Mouse (Mus musculus) MEL (cell line): Measurements from ENCODE around the gene Clic4. TPM values are rescaled to one million over a fixed set of nuclear protein-coding genes. Genes with fewer than 3 reads are reported as not detected.

ENCODE experiments used
- DNase-seq: peaks from one replicate; pipeline ENCODE4 v3.0.0; 2011; ENCODE audit warnings: low read depth, low spot score
- H3K27ac ChIP-seq: 2 replicates; pipeline ENCODE4 v1.5.1; 2012; ENCODE audit warnings: low read depth, mild to moderate bottlenecking, control low read depth, low read length, moderate library complexity; ENCODE audit not compliant: control insufficient read depth
- H3K27me3 ChIP-seq, 2 experiments: fragments of 150-350 bp in 1 of 2; sonication (generic) in 1 of 2; 2 replicates each; pipeline ENCODE4 v1.6.1; 2012; ENCODE audit warnings: low read length in 2 of 2, mild to moderate bottlenecking in 2 of 2, improper control_type of control experiment in 1 of 2, moderate library complexity in 1 of 2; ENCODE audit not compliant: insufficient read depth in 2 of 2, control insufficient read depth in 1 of 2
- H3K36me3 ChIP-seq, 2 experiments: 2 replicates each; pipeline ENCODE4 v1.6.1; 2012 to 2014; ENCODE audit warnings: low read length in 2 of 2, improper control_type of control experiment in 1 of 2, inconsistent platforms in 1 of 2, mild to moderate bottlenecking in 1 of 2; ENCODE audit not compliant: insufficient read depth in 2 of 2, control insufficient read depth in 1 of 2
- H3K4me1 ChIP-seq, 2 experiments: fragments of 150-350 bp in 1 of 2; sonication (generic) in 1 of 2; 2 replicates each; pipeline ENCODE4 v1.6.1; 2012; ENCODE audit warnings: low read length in 2 of 2, improper control_type of control experiment in 1 of 2, mild to moderate bottlenecking in 1 of 2; ENCODE audit not compliant: insufficient read depth in 2 of 2, control insufficient read depth in 1 of 2
- H3K4me3 ChIP-seq, 2 experiments: fragments of 150-350 bp in 1 of 2; sonication (generic) in 1 of 2; 2 replicates each; pipeline ENCODE4 v1.5.1; 2012; ENCODE audit warnings: low read depth in 2 of 2, low read length in 2 of 2, mild to moderate bottlenecking in 2 of 2, moderate library complexity in 2 of 2, control low read depth in 1 of 2, improper control_type of control experiment in 1 of 2; ENCODE audit not compliant: control insufficient read depth in 1 of 2, insufficient read depth in 1 of 2
- H3K79me2 ChIP-seq: 2 replicates; pipeline ENCODE4 v1.6.1; 2012; ENCODE audit warnings: mild to moderate bottlenecking, low read length, moderate library complexity; ENCODE audit not compliant: control insufficient read depth, poor library complexity, insufficient read depth
- H3K9ac ChIP-seq: 2 replicates; pipeline ENCODE4 v1.6.1; 2012; ENCODE audit warnings: low read depth, mild to moderate bottlenecking, control low read depth, low read length, moderate library complexity; ENCODE audit not compliant: control insufficient read depth, poor library complexity, severe bottlenecking
- H3K9me3 ChIP-seq: fragments of 150-350 bp; sonication (generic); replicated peaks from 2 replicates; pipeline ENCODE4 v1.6.1; 2012; ENCODE audit warnings: mild to moderate bottlenecking, low read length, improper control_type of control experiment, moderate library complexity; ENCODE audit not compliant: insufficient read depth
- BHLHE40 ChIP-seq: IDR thresholded peaks from 2 replicates; pipeline ENCODE4 v1.6.1; 2012; ENCODE audit warnings: low read depth, mild to moderate bottlenecking, inconsistent platforms, low read length, improper control_type of control experiment, borderline replicate concordance
- CHD1 ChIP-seq: IDR thresholded peaks from 2 replicates; pipeline ENCODE4 v1.6.1; 2012; ENCODE audit warnings: low read depth, mild to moderate bottlenecking, inconsistent platforms, low read length, improper control_type of control experiment
- CHD2 ChIP-seq: IDR thresholded peaks from 2 replicates; pipeline ENCODE4 v1.6.1; 2011; ENCODE audit warnings: low read length, improper control_type of control experiment
- CTCF ChIP-seq, 3 experiments: IDR thresholded peaks in 2 of 3; conservative IDR thresholded peaks in 1 of 3; 2 replicates each; pipeline ENCODE4 v1.5.1; 2011 to 2012; ENCODE audit warnings: low read length in 3 of 3, low read depth in 2 of 3, mild to moderate bottlenecking in 2 of 3, improper control_type of control experiment in 1 of 3, inconsistent platforms in 1 of 3, mixed read lengths in 1 of 3, moderate library complexity in 1 of 3; ENCODE audit not compliant: control insufficient read depth in 1 of 3, insufficient read depth in 1 of 3, poor library complexity in 1 of 3, severe bottlenecking in 1 of 3
- E2F4 ChIP-seq: IDR thresholded peaks from 2 replicates; pipeline ENCODE4 v1.6.1; 2011; ENCODE audit warnings: low read depth, low read length, improper control_type of control experiment, borderline replicate concordance
- ELF1 ChIP-seq: IDR thresholded peaks from 2 replicates; pipeline ENCODE4 v1.6.1; 2014; ENCODE audit warnings: low read depth, mild to moderate bottlenecking, inconsistent platforms, low read length, improper control_type of control experiment, moderate library complexity
- EP300 ChIP-seq, 2 experiments: IDR thresholded peaks; 2 replicates each; pipeline ENCODE4 v1.6.1; 2011; ENCODE audit warnings: improper control_type of control experiment in 2 of 2, low read length in 2 of 2, low read depth in 1 of 2, mild to moderate bottlenecking in 1 of 2
- ETS1 ChIP-seq: IDR thresholded peaks from 2 replicates; pipeline ENCODE4 v1.6.1; 2012; ENCODE audit warnings: low read depth, mild to moderate bottlenecking, inconsistent platforms, low read length, improper control_type of control experiment, moderate library complexity
- GABPA ChIP-seq: IDR thresholded peaks from 2 replicates; pipeline ENCODE4 v1.6.1; 2012; ENCODE audit warnings: low read depth, mild to moderate bottlenecking, inconsistent platforms, low read length, improper control_type of control experiment, moderate library complexity
- HCFC1 ChIP-seq: IDR thresholded peaks from 2 replicates; pipeline ENCODE4 v1.6.1; 2012; ENCODE audit warnings: low read depth, mild to moderate bottlenecking, inconsistent platforms, low read length, improper control_type of control experiment, moderate library complexity
- KAT2A ChIP-seq: conservative IDR thresholded peaks from 2 replicates; pipeline ENCODE4 v1.6.1; 2012; ENCODE audit warnings: low read depth, low read length, improper control_type of control experiment, inconsistent platforms
- MAX ChIP-seq: IDR thresholded peaks from 2 replicates; pipeline ENCODE4 v1.6.1; 2011; ENCODE audit warnings: low read length, improper control_type of control experiment
- MAZ ChIP-seq: IDR thresholded peaks from 2 replicates; pipeline ENCODE4 v1.6.1; 2012; ENCODE audit warnings: low read depth, mild to moderate bottlenecking, inconsistent platforms, low read length, improper control_type of control experiment
- MEF2A ChIP-seq: IDR thresholded peaks from 2 replicates; pipeline ENCODE4 v1.6.1; 2014; ENCODE audit warnings: low read depth, mild to moderate bottlenecking, inconsistent platforms, low read length, improper control_type of control experiment; ENCODE audit not compliant: poor library complexity, insufficient replicate concordance, severe bottlenecking; ENCODE audit errors: extremely low read depth
- MXI1 ChIP-seq: IDR thresholded peaks from 2 replicates; pipeline ENCODE4 v1.6.1; 2011; ENCODE audit warnings: mild to moderate bottlenecking, low read depth, low read length, improper control_type of control experiment
- MYB ChIP-seq: IDR thresholded peaks from 2 replicates; pipeline ENCODE4 v1.6.1; 2011; ENCODE audit warnings: mild to moderate bottlenecking, low read depth, low read length, improper control_type of control experiment
- MYC ChIP-seq: IDR thresholded peaks from 2 replicates; pipeline ENCODE4 v1.6.1; 2011; ENCODE audit warnings: low read depth, mild to moderate bottlenecking, low read length, improper control_type of control experiment, moderate library complexity
- NELFE ChIP-seq: IDR thresholded peaks from 2 replicates; pipeline ENCODE4 v1.6.1; 2011; ENCODE audit warnings: low read depth, low read length, improper control_type of control experiment
- NRF1 ChIP-seq: IDR thresholded peaks from 2 replicates; pipeline ENCODE4 v1.6.1; 2014; ENCODE audit warnings: low read depth, mild to moderate bottlenecking, inconsistent platforms, low read length, improper control_type of control experiment, moderate library complexity; ENCODE audit not compliant: poor library complexity, insufficient read depth, severe bottlenecking
- POLR2A ChIP-seq, 2 experiments: IDR thresholded peaks; 2 replicates each; pipeline ENCODE4 v1.6.1; 2011 to 2012; ENCODE audit warnings: low read length in 2 of 2, mild to moderate bottlenecking in 2 of 2, control low read depth in 1 of 2, improper control_type of control experiment in 1 of 2, low read depth in 1 of 2, moderate library complexity in 1 of 2; ENCODE audit not compliant: control insufficient read depth in 1 of 2, insufficient read depth in 1 of 2, poor library complexity in 1 of 2
- POLR2AphosphoS5 ChIP-seq: IDR thresholded peaks from 2 replicates; pipeline ENCODE4 v1.6.1; 2012; ENCODE audit warnings: low read depth, borderline replicate concordance, mild to moderate bottlenecking, inconsistent platforms, low read length, moderate library complexity, mixed read lengths
- RAD21 ChIP-seq: IDR thresholded peaks from 2 replicates; pipeline ENCODE4 v1.6.1; 2011; ENCODE audit warnings: mild to moderate bottlenecking, low read depth, low read length, improper control_type of control experiment
- RCOR1 ChIP-seq: IDR thresholded peaks from 2 replicates; pipeline ENCODE4 v1.6.1; 2012; ENCODE audit warnings: low read depth, mild to moderate bottlenecking, inconsistent platforms, low read length, improper control_type of control experiment
- SIN3A ChIP-seq: IDR thresholded peaks from 2 replicates; pipeline ENCODE4 v1.6.1; 2012; ENCODE audit warnings: low read length, improper control_type of control experiment, inconsistent platforms
- SMC3 ChIP-seq: IDR thresholded peaks from 2 replicates; pipeline ENCODE4 v1.6.1; 2011; ENCODE audit warnings: low read depth, low read length, improper control_type of control experiment
- TBP ChIP-seq: IDR thresholded peaks from 2 replicates; pipeline ENCODE4 v1.8.0; 2011; ENCODE audit warnings: low read depth, low read length, improper control_type of control experiment
- TCF12 ChIP-seq: IDR thresholded peaks from 2 replicates; pipeline ENCODE4 v1.6.1; 2014; ENCODE audit warnings: low read depth, mild to moderate bottlenecking, inconsistent platforms, low read length, improper control_type of control experiment, moderate library complexity
- USF1 ChIP-seq: IDR thresholded peaks from 2 replicates; pipeline ENCODE4 v1.6.1; 2014; ENCODE audit warnings: low read depth, mild to moderate bottlenecking, inconsistent platforms, low read length, improper control_type of control experiment, moderate library complexity
- ZKSCAN1 ChIP-seq: IDR thresholded peaks from 2 replicates; pipeline ENCODE4 v1.6.1; 2012; ENCODE audit warnings: low read depth, mild to moderate bottlenecking, inconsistent platforms, low read length, improper control_type of control experiment, moderate library complexity
- ZNF384 ChIP-seq: IDR thresholded peaks from 2 replicates; pipeline ENCODE4 v1.6.1; 2012; ENCODE audit warnings: low read depth, mild to moderate bottlenecking, inconsistent platforms, low read length, improper control_type of control experiment
- polyA plus RNA-seq, 2 experiments: library from polyadenylated mRNA; stranded (reverse) in 1 of 2; unstranded in 1 of 2; fragments of >175 nt in 1 of 2; fragments of >200 nt in 1 of 2; gene quantifications; 2 replicates each; pipeline versions ENCODE4 v1.2.1 to v1.2.4; 2012; ENCODE audit warnings: low replicate concordance in 2 of 2, low read depth in 1 of 2; ENCODE audit not compliant: insufficient read length in 2 of 2, insufficient read depth in 1 of 2, missing spikeins in 1 of 2
- total RNA-seq: library from RNA; depleted of rRNA; stranded (reverse); fragments of 300-350 nt; gene quantifications from 2 replicates; pipeline ENCODE4 v1.2.3, GENCODE M21; 2012

Clic4 gene
- total and polyA plus RNA-seq, 3 experiments: 32.9 to 274 (median 83.8) TPM

DNA sequence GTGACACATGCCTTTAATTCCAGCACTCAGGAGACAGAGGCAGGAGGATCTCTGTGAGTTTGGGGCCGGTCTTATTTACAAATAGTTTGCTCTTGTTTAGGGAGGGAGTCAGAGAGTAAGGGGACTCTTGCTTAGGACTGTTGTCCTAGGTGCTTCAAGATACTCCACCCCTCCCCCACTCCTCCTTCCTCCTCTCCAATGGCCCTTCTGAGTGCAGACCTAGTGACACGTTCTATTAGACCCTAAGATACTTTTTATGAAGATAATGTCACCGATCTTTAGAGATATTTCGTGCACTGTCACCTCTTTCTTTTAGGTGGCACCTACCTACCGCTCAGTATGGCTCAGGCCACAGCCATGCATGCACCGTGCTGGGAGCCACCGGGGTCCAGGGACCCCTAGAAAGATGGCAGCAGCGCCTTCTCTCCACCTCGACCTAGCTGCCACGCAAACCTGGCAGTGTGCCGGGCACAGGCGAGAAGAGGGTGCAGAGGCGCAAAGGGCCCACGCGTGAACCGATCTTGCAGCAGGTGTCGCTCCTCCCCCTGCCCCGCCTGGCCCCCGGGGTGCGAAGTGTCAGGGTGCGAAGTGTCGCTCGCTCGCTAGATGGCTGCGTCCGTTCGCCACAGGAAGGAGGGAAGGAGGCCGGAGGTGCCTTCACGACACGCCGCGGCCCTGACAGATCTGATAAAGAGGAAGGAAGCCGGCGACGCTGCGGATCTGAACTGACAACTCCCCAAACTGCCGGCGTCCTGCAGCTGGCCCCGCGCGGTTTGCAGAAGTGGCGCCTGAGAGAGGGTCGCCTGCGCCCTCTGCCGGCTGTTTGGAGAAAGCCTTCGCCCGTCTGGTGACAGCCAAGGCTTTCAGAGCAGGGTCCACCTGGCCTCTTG lies 66.7 kb downstream of the Clic4 start (continued):
- peak; percentile 92 for TF ChIP-seq MAX
- peak; percentile 45 for TF ChIP-seq NELFE
- peak; percentile 14 to 85; a peak in 3 of 4 replicates for TF ChIP-seq EP300 (IDR thresholded peaks at IDR 0.05; ENCODE audit: low read depth in 1 of 2, low read length in 2 of 2)
- peak; percentile 67 for TF ChIP-seq ELF1
- peak; percentile 76; the same call in 1 of the 2 replicates for TF ChIP-seq MAZ
- TF ChIP-seq ETS1: peak; percentile 83
- no peak for TF ChIP-seq E2F4
- TF ChIP-seq NRF1: 0 out of 2 replicates have a peak, but pooled peaks have one; percentile 34
- 0 out of 2 replicates have a peak, but pooled peaks have one; percentile 5 for TF ChIP-seq TBP
- no peak for TF ChIP-seq CHD2
- no peak for TF ChIP-seq POLR2AphosphoS5
- TF ChIP-seq CHD1: no peak
- TF ChIP-seq ZNF384: no peak
- TF ChIP-seq BHLHE40: no peak; the same call in 1 of the 2 replicates
- TF ChIP-seq TCF12: peak; percentile 67
- TF ChIP-seq SIN3A: peak; percentile 95
- no peak for TF ChIP-seq RCOR1
- peak; percentile 91 for TF ChIP-seq RAD21
- TF ChIP-seq MYB: peak; percentile 80; the same call in 1 of the 2 replicates
- peak; percentile 54; the same call in 1 of the 2 replicates for TF ChIP-seq MYC
- TF ChIP-seq MXI1: peak; percentile 87
- no peak for TF ChIP-seq USF1
- TF ChIP-seq, all 39 proteins: peak for 20

DNA sequence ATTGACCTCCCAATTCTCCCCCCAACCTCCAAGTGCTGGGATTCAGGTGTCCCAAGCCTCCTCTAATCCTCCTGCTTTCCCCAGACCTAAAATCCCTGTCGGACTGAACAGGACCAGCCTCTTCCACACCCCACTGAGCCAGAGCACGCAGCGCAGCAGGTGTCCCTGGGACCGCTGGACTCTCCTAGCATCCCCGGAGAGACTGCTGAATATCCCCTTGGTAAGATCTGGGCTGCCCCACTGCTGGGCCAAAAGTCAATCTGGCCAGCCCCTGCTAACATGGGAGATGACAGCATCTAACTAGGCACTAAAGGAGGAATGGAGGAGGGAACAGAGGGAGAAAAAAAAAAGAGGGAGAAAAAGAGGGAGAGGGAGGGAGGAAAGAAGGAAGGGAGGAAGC lies 67.4 kb downstream of the Clic4 start:
- H3K9ac ChIP-seq: no peak overlapping the region
- DNase-seq: no peak
- no peaks in the 10 kb centered on the region; the same call in 1 of the 2 replicates for H3K79me2 ChIP-seq
- peaks cover 0 to 3% of the 10 kb centered on the region in 2 experiments; a peak in 2 of 4 replicates for H3K36me3 ChIP-seq
- H3K27me3 ChIP-seq: no peaks in the 10 kb centered on the region
- TF ChIP-seq ZKSCAN1 (no peak), KAT2A (no peak), CTCF (IDR thresholded peaks at IDR 0.05 in 2 of 3, conservative IDR thresholded peaks at IDR 0.05 in 1 of 3; ENCODE audit: control insufficient read depth in 1 of 3, insufficient read depth in 1 of 3, low read depth in 2 of 3, low read length in 3 of 3, poor library complexity in 1 of 3, severe bottlenecking in 1 of 3) (no peak), RCOR1 (no peak), EP300 (IDR thresholded peaks at IDR 0.05; ENCODE audit: low read depth in 1 of 2, low read length in 2 of 2) (no peak), SMC3 (no peak), USF1 (no peak), HCFC1 (no peak), MYC (no peak), MEF2A (no peak), POLR2A (IDR thresholded peaks at IDR 0.05; ENCODE audit: control insufficient read depth in 1 of 2, insufficient read depth in 1 of 2, low read depth in 1 of 2, low read length in 2 of 2, poor library complexity in 1 of 2) (no peak), SIN3A (no peak), MYB (no peak), E2F4 (no peak), MAX (no peak), POLR2AphosphoS5 (no peak), RAD21 (no peak), GABPA (no peak), ELF1 (no peak), CHD2 (no peak)
- H3K9me3 ChIP-seq: no peaks in the 10 kb centered on the region
- no peak overlapping the region for H3K4me3 ChIP-seq
- no peak overlapping the region for H3K27ac ChIP-seq
- H3K4me1 ChIP-seq: peaks cover 0 to 16% of the 10 kb centered on the region in 2 experiments; a peak in 2 of 4 replicates
